Mouse (Mus musculus): Measurements from ENCODE around the gene Zswim3.

DNA sequence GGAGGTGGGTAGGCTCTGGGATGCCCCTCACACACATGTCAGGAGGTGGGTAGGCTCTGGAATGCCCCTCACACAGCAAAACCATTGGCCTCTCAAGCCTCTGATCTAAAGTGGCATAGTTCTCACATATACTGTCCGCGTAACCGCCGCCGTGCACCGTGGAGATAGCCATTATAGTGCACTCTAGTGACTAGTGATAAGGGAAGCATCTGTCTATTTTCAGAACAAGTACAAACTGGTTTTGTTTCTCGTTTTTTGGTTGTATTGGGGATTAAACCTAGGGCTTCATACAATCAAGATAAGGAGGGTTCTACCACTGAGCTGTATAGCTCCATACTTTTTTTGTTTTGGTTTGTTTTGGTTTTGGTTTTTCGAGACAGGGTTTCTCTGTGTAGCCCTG is 10.9 kb downstream of the Zswim3 start:
- no peak for TF ChIP-seq CTCF (conservative IDR thresholded peaks at IDR 0.05; ENCODE audit: low read length)
- TF ChIP-seq POU5F1 (IDR thresholded peaks at IDR 0.05; ENCODE audit: borderline replicate concordance, low read length): no peak
- TF ChIP-seq NANOG (IDR thresholded peaks at IDR 0.05; ENCODE audit: borderline replicate concordance, low read length): no peak
